Mouse (Mus musculus): ENCODE data around the gene Pias1.

The Pias1 gene

DNA sequence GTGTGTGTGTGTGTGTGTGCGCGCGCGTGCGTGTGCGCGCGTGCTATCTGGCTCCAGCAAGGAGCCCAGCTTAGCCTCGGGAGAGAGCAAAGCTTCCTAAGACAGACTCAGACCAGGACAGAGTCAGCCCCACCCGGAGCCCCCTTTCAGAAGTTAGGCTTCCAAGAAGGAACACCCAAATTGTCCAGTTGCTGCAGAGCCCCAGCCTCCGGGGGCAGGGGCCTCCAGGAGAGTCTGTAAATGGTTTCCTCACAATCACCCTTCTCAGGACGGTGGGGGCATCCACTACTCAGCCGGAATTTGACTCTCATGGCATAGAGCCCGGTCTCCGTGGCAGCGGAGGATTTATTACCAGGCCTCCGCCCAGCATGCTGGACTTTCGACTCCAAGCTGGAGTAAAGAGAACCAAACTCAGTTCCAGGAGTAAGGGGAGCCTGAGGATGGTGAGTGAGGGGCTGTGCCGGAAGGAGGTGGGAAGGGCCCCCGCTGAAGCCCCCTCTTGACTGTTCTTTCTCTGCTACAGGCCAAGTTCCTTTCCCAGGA, 129.9 kb downstream of the Pias1 start, which contains the start of gene Calml4:
Gene Calml4, plus strand, starts transcription at position 362 of the 543 bp plus-strand sequence.
- peak; percentile 51 for DNase-seq (ENCODE audit: extremely low spot score)

DNA sequence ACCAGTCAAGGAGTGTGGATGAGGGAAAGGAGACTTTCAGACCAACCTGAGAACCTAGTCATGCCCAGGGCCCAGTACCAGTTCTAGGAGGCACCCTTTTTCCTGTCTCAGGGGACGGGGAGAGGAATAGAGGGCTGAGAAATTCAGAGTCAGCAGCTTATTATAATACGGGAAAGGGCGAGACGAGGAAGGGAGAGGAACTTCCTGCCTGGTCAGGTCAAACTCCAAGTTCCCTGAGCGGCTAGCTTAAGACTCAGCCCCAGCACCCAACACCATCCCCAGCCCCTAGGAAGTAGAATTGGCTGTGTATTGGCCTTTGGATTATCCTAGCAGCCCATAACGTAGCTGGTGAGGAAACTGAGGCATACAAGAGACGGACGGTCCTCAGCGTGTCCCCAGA, 130.5 kb downstream of the Pias1 start:
- DNase-seq (ENCODE audit: extremely low spot score): no peak

DNA sequence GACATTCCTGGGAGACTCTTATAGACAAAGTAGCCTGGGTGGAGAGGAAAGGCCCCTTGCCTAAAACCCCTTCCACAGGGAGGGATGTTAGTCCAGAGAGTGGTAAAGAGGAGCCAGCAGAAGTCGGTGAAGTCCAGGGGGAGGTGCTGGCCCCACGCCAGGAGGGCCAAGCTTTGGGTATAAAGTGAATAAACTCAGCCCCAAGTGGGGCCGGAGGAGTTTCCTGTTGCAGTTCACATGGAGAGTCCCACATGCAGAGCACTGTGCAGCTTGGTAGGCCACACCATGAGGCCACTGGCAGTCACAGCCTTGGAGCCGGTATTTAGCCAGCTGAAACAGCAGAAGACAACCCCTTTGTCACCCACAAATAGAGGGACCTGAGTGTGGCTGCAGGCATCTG, 133.2 kb downstream of the Pias1 start:
- no peak for DNase-seq (ENCODE audit: extremely low spot score)

DNA sequence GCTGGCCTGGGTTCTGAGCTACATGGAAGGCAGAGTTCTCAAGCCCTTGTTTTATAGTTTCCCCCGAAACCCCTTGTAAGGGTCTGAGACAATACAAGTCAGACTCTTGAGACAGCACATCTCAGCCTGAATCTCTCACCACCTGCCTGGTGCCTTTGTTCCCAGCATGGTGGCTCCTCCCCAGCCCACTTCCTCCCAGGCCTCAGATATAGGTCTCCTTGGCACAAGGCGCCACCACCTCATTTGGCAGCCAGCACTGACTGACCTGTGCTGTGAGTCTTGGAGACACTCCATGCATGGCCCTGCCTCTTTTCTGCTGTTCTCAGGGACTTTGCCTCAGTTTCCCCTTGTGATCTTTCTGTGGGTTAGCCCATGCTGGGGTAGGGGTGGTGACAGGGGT, 136.2 kb downstream of the Pias1 start:
- DNase-seq (ENCODE audit: extremely low spot score): no peak

DNA sequence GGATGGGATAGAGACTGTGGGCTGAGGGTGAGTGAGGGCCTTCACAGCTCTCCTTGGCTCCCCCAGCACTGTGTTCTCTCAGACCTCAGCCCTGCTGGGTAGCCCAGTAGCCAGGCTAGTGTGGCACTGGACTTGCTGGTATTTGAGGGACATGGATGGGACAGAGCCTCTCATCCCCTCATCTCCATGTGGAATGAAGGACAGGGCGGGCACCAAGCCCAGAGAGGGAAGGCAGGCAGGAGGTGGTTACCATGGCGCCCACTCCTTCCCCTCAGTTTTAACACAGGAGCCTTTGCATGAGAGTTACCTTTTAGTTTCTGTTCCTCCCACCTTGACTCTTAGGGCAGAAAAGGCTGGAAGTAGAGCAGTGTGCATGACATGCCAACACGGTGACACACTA, 139.1 kb downstream of the Pias1 start:
- DNase-seq (ENCODE audit: extremely low spot score): no peak

DNA sequence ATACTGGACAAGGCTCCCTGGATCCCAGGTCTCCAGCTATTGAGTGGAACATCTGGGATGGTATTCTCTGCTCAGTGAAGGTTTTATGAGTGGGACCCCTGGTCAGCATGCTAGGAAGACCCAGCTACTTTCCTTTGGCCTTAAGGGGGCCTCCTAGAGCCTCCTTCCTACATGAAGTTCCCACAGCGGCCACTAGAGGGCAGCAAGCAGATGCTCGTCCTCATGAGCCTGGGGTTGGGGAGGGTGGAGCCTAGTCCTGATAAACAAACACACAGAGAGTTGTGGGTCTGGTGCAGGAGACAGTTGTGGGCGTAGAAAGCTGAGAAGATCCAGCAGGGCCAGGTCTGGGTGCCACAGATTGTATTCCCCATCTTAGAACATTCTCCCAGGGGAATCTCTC, 140.0 kb downstream of the Pias1 start:
- DNase-seq (ENCODE audit: extremely low spot score): peak; percentile 86

DNA sequence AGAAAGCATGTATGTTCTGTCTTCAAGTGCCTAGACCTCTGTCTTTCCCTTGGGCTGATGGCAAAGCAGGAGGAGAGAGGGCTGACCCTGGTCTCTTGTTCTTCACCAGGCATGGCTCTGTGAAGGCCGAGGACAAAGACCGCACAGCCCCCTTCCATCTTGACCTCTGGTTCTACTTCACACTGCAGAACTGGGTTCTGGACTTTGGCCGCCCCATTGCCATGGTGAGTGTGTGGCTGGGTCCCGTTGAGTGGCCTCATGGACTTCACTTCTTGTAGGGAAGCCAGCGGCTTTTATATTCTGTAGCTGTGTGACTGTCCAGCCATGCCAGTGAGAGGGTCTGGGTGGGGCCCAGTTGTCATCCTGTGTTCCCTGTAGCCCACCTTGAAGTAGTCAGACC, 143.3 kb downstream of the Pias1 start:
- DNase-seq (ENCODE audit: extremely low spot score): no peak

DNA sequence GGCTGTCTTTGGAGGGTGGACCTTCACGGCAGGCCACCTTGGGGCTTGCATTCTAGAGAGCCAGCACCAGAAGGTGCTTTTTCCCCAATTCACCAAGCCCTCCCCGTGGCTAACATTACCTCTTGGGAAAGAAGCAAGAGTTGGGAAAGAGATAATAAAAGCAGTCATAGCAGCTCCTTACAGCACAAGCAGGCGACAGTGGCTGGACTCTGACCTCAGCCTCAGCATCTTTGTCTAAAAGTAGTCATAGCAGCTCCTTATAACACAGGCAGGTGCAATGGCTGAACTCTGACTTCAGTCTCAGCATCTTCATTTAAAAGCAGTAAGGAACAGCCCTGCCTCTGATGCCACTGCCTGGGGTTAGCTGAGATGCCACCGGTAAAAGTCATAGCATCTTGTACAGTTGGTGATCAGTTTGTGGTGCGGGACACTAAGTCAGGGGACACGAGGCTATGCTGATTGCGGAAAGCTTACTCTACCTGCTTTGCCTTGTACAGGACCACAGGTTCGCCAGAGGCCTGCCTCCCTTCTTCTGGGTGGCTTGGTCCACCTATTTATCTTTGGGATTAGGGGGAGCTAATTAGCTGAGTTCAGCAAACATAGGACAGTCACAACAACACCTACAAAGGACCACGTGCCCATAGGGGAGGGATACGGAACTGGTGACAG, 144.2 kb downstream of the Pias1 start:
- no peak for DNase-seq (ENCODE audit: extremely low spot score)

DNA sequence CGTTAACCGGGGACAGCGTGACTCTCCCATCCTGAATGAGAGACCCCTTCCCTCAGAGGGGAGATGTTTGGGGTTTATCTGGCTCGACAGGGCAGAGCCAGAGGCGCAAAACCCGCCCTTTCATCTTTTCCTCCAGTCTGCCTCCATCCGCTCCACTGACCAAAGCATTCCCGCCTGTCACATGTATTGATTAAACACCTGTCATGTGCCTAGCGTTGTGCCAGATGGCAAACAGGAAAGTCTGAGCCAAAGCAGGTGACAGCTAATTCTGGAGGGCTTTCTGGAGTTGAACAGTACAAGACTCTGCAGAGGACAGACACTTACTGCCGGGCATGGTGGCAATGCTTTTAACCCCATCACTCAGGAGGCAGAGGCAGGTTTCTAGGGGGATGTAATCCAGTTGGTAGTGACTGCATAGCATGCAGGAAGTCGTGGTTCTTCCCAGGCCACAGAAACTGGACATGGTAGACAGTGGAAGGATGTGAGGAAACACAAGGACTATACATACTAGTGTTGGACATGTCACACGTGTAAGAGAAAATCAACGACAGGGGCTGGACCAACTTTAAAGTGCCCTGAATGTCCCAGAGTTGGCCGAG, 148.5 kb downstream of the Pias1 start:
- no peak for DNase-seq (ENCODE audit: extremely low spot score)

DNA sequence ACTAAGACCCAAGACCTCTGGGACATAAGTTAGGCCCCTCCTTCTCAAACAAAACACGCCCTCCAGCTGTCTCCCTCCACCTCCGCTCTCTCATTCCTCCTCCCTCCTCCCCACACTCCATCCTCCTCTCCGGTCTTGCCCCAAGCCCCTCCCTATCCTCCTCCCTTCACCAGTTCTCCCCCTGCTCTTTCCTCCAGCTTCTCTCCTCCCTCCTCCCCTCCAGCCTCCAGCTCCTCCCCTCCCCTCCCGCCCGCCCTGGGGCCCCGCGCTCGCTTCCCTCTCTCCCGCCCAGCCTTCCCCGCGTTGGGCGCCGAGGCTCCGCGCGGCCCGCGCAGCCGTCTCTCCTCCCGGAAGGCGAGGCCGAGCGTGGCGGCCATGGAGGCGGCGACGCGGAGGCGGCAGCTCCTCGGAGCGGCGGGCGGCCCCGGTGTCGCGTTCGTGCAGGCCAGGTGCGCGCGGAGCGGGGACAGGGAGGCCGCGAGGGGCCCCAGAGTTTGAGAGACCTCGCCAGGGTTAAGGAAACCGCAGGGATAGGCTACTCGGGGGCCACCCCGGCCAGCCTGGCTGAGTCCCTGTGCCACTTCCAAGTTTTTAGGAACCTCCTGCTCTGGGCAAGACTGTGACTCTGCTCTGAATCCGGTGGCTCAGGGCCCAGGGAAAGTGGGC, 149.1 kb downstream of the Pias1 start, which contains the start of gene Cln6:
Gene Cln6, plus strand, starts transcription at position 280 of the 666 bp plus-strand sequence.
- peak; percentile 90 for DNase-seq (ENCODE audit: extremely low spot score)

DNA sequence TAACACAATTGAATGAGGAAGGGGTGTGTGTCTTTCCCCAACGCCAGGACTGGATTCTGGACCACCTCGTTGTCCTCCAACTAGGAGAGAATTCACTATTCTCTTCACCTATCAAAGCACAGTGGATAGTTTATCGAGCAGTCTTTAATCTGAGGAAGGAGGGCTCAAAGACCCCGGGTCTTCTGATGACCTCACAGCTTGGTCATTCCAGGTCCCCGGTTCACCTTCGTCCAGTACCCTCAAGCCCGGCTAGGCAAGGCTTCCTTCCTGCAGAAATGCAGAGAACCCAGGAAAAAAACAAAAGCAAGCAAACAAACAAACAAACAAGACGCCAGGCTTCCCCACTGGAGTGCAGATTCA, 149.6 kb downstream of the Pias1 start:
- DNase-seq (ENCODE audit: extremely low spot score): no peak

DNA sequence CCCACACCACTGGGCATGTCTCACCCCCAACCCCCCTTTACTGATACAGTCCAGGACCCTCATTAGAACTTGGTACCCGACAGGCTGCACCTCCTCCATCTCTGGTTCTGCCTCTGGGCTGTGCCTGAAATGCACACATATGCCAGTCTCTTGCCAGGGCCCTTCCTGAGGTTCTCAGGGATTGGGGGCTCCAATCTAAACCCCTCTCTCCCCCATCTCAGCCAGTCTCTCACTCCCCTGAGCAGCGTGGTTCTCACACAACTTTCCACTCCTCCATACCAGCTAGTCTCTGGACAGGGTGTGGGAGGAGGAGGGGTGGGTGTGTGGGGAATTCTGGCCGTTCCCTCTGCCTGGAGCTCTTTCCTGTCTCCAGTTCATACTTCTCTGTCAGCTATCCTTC, 150.1 kb downstream of the Pias1 start:
- no peak for DNase-seq (ENCODE audit: extremely low spot score)

DNA sequence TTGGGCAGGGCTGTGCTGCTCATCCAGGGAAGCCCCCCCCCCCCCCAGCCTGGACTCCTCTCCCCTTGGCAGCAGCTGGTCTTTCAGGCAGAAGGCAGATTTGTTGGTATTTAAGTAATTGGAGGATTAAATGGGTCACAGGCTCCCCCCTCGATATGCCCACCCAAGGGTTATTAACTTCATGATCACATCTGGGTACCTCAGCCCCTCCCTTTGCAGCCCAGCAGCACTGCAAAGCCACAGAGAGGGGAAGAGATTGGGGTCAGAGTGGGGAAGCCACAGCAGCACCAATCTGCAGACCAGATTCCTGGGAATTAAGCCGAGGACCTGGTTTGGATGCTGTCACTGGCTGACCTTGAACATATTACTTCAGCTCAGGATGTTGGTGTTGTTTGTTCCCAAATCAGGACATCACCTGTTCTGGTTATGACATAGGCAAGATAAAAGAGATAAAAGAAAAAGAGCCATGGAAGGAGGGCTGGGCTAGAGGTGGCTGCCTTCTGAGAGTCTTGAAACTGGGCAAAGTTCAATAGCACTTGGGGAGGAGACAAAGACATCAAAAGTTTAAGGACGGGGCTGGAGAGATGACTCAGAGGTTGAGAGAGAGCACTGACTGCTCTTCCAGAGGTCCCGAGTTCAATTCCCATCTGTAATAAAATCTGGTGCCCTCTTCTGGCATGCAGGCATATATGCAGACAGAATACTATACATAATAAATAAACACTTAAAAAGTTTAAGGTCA, 151.8 kb downstream of the Pias1 start:
- DNase-seq (ENCODE audit: extremely low spot score): no peak

DNA sequence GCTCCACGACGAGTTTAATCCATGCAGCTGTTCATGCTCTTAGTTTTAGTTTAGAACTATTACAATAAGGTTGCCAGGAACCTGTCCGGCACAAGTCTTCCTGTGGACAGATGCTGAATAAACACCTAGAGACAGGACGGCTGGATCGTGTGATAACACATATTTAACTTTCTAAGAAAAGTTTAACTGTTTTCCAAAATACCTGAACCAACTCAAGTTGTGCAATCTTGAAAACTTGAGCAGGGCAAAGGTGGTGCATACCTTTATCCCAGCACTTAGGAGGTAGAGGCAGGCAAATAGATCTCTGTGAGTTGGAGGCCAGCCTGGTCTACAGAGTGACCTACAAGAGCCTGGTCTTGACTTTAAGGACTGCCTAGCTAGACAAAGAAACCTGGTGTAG, 152.8 kb downstream of the Pias1 start:
- no peak for DNase-seq (ENCODE audit: extremely low spot score)

DNA sequence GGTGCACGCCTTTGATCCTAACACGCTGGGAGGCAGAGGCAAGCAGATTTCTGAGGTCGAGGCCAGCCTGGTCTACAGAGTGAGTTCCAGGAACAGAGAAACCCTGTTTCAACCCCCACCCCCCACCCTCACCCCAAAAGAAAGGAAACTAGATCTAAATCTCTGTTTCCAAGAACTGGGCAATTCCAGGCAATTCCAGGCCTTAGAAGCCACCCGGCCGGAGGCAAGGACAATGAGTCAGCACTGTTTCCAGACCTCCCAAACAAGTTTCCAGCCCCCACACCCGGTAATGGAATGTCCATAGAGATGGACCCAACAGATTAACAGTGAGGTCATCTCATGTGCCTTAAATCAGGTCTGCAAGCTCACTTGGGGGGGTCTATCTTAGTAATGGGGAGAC, 157.8 kb downstream of the Pias1 start:
- DNase-seq (ENCODE audit: extremely low spot score): no peak

DNA sequence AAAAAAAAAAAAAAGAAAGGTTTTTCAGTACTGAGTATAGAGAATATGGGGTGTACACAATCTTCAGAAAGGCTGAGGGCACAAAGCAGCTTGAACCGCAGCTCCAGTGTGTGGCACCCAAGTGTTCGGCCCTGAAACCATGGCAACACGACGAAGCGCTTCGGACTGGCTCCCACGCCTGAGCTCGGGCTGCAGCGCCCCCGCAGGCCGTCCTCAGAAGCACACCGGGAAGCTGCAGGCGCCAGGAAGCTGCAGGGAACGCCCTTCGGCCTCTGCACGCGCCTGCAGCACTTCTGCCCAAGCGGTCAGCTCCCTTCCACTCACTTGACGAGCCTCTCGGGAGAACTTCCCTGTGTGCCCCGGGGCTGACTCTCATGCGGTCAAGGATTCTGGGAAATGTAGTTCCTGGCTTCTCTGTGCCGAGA, 159.1 kb downstream of the Pias1 start:
- peak; percentile 99 for DNase-seq (ENCODE audit: extremely low spot score)

All from embryo, embryonic 9.5 days (tissue).